Mouse (Mus musculus): Measurements from ENCODE around the gene Nmrk1.

- TF ChIP-seq CTCF (IDR thresholded peaks at IDR 0.05; ENCODE audit: extremely low read depth, insufficient read depth, low read length): no peak
- TF ChIP-seq POLR2A (IDR thresholded peaks at IDR 0.05; ENCODE audit: extremely low read depth, insufficient read depth, low read length): no peak
These were observed 60.4 kb downstream of the Nmrk1 start for GRCm38 (mm10) chr19:18692176-18692575.
